Mouse (Mus musculus) small intestine, adult 2 months (tissue): Measurements from ENCODE around the gene Zyg11a. TPM values are rescaled to one million over a fixed set of nuclear protein-coding genes. Genes with fewer than 3 reads are reported as not detected.
A peak's percentile ranks its signal among the peaks of the same experiment; 100 is the strongest.
"Not testable (repeated sequence)": the region's sequence is repeated elsewhere in the genome, so short reads cannot be mapped to it uniquely, and the experiment has no call there.

Experiments
- H3K27ac ChIP-seq: fragments of 200-500 bp; 2 replicates; pipeline ENCODE4 v1.5.1; 2012; ENCODE audit warnings: low read depth, low read length, control low read depth, inconsistent platforms; ENCODE audit not compliant: insufficient read depth
- H3K27me3 ChIP-seq: fragments of 200-500 bp; 2 replicates; pipeline ENCODE4 v1.6.1; 2012; ENCODE audit warnings: mild to moderate bottlenecking, moderate library complexity, low read length, inconsistent platforms; ENCODE audit not compliant: control insufficient read depth, insufficient read depth
- H3K36me3 ChIP-seq: fragments of 200-500 bp; 2 replicates; pipeline ENCODE4 v1.6.1; 2012; ENCODE audit warnings: mild to moderate bottlenecking, low read length, control low read depth, inconsistent platforms; ENCODE audit not compliant: control insufficient read depth, insufficient read depth
- H3K4me1 ChIP-seq: fragments of 200-500 bp; 2 replicates; pipeline ENCODE4 v1.6.1; 2012; ENCODE audit warnings: low read length, inconsistent platforms, mixed read lengths; ENCODE audit not compliant: control insufficient read depth, insufficient read depth, insufficient read length
- H3K4me3 ChIP-seq: fragments of 200-500 bp; 2 replicates; pipeline ENCODE4 v1.5.1; 2012; ENCODE audit warnings: low read depth, mild to moderate bottlenecking, control low read depth, inconsistent platforms, low read length, moderate library complexity
- CTCF ChIP-seq: fragments of 200-500 bp; IDR thresholded peaks from 2 replicates; pipeline ENCODE4 v1.5.1; 2012; ENCODE audit warnings: low read depth, mild to moderate bottlenecking, control low read depth, inconsistent platforms, low read length, moderate library complexity, mixed read lengths; ENCODE audit not compliant: insufficient replicate concordance, insufficient read length; ENCODE audit errors: extremely low read depth
- POLR2A ChIP-seq: fragments of 200-500 bp; IDR thresholded peaks from 2 replicates; pipeline ENCODE4 v1.6.1; 2012; ENCODE audit warnings: low read depth, mild to moderate bottlenecking, control low read depth, inconsistent platforms, low read length, moderate library complexity
- WGBS: fragments of 180-500 bp; shearing (Covaris S2); methylation state at CpG from one replicate; pipeline ENCODE4 v1.1.7; 2018; 5-methylcytosine and 5-hydroxymethylcytosine counted together
- polyA plus RNA-seq: library from polyadenylated mRNA; depleted of rRNA; stranded (reverse); fragments of >200 nt; gene quantifications from 2 replicates; pipeline ENCODE4 v1.2.3, GENCODE M21; 2012

The Zyg11a gene
- polyA plus RNA-seq, 1 experiment = 1.7 TPM

GRCm38 (mm10) chr4:108182278-108182677 is 35.6 kb downstream of the Zyg11a start:
- Histone ChIP-seq H3K27ac (no peak overlapping the region), H3K36me3 (no peaks in the 10 kb centered on the region; the same call in none of the 2 replicates), H3K4me1 (no peaks in the 10 kb centered on the region), H3K27me3 (no peaks in the 10 kb centered on the region), H3K4me3 (no peak overlapping the region)
- WGBS = 82% methylated on average over 1 of the region's 1 CpGs
- no peak for TF ChIP-seq POLR2A
- TF ChIP-seq CTCF = no peak

GRCm38 (mm10) chr4:108168056-108168455 is 49.8 kb downstream of the Zyg11a start:
- Histone ChIP-seq H3K27ac (no peak overlapping the region), H3K36me3 (no peaks in the 10 kb centered on the region; the same call in 1 of the 2 replicates), H3K27me3 (no peaks in the 10 kb centered on the region), H3K4me3 (no peak overlapping the region), H3K4me1 (no peaks in the 10 kb centered on the region; the same call in 1 of the 2 replicates)
- 86% methylated on average over 6 of the region's 6 CpGs for WGBS
- TF ChIP-seq POLR2A (no peak), CTCF (no peak)

- Histone ChIP-seq H3K4me3 (no peak overlapping the region), H3K36me3 (no peaks in the 10 kb centered on the region; the same call in 1 of the 2 replicates), H3K4me1 (no peaks in the 10 kb centered on the region; the same call in 1 of the 2 replicates), H3K27me3 (no peaks in the 10 kb centered on the region), H3K27ac (no peak overlapping the region)
- whole genome bisulfite sequencing = 78% methylated on average over 4 of the region's 4 CpGs
- no peak for TF ChIP-seq CTCF
- TF ChIP-seq POLR2A = no peak
Observed at GRCm38 (mm10) chr4:108166874-108167273, 51.0 kb downstream of the Zyg11a start.

GRCm38 (mm10) chr4:108165152-108165895 is 52.5 kb downstream of the Zyg11a start, which contains the start of gene Echdc2:
Gene Echdc2 (plus strand): TSS chr4:108165437.
- no peak for TF ChIP-seq CTCF
- Histone ChIP-seq H3K27ac (no peak within 1 kb of the TSS), H3K27me3 (no peaks in the 10 kb centered on the region; the same call in 1 of the 2 replicates), H3K4me1 (no peaks in the 10 kb centered on the region; the same call in 1 of the 2 replicates), H3K36me3 (no peaks in the 10 kb centered on the region; the same call in 1 of the 2 replicates), H3K4me3 (peak within 1 kb of the TSS; percentile 78)
- under 1% methylated on average over 43 of the region's 43 CpGs for WGBS

- WGBS = 61% methylated on average over 3 of the region's 3 CpGs
- Histone ChIP-seq H3K4me1 (no peaks in the 10 kb centered on the region; the same call in 1 of the 2 replicates), H3K4me3 (no peak overlapping the region), H3K36me3 (no peaks in the 10 kb centered on the region), H3K27ac (no peak overlapping the region), H3K27me3 (no peaks in the 10 kb centered on the region; the same call in 1 of the 2 replicates)
- TF ChIP-seq CTCF = no peak
- no peak for TF ChIP-seq POLR2A
Observed at GRCm38 (mm10) chr4:108163291-108163690, 54.6 kb downstream of the Zyg11a start.

GRCm38 (mm10) chr4:108161936-108162335 is 55.9 kb downstream of the Zyg11a start:
- Histone ChIP-seq H3K27me3 (no peaks in the 10 kb centered on the region; the same call in 1 of the 2 replicates), H3K36me3 (no peaks in the 10 kb centered on the region), H3K4me1 (no peaks in the 10 kb centered on the region; the same call in 1 of the 2 replicates), H3K4me3 (no peak overlapping the region), H3K27ac (no peak overlapping the region)
- 92% methylated on average over 8 of the region's 8 CpGs for WGBS
- TF ChIP-seq POLR2A (no peak), CTCF (no peak)

- H3K27ac ChIP-seq, H3K4me3 ChIP-seq, H3K36me3 ChIP-seq, H3K27me3 ChIP-seq, H3K4me1 ChIP-seq: not testable (repeated sequence)
- 76% methylated on average over 1 of the region's 1 CpGs for WGBS
Observed at GRCm38 (mm10) chr4:108155141-108155540, 62.7 kb downstream of the Zyg11a start.

GRCm38 (mm10) chr4:108145554-108145953 is 72.3 kb downstream of the Zyg11a start:
- H3K27ac ChIP-seq, H3K27me3 ChIP-seq, H3K36me3 ChIP-seq, H3K4me1 ChIP-seq, H3K4me3 ChIP-seq: not testable (repeated sequence)
- 41% methylated on average over 3 of the region's 3 CpGs for WGBS
